Mouse (Mus musculus): ENCODE measurements around the gene Dlg1.
"Not testable (repeated sequence)": the region's sequence is repeated elsewhere in the genome, so short reads cannot be mapped to it uniquely, and the experiment has no call there.

Dlg1 gene

GRCm38 (mm10) chr16:31655531-31655930, 7.7 kb upstream of the Dlg1 start:
- DNase-seq (ENCODE audit: low spot score in 2 of 2), result no peak

GRCm38 (mm10) chr16:31657502-31657901, 5.7 kb upstream of the Dlg1 start:
- no peak for DNase-seq (ENCODE audit: low spot score in 2 of 2)

GRCm38 (mm10) chr16:31658539-31659334, 4.5 kb upstream of the Dlg1 start:
- DNase-seq (ENCODE audit: low spot score in 2 of 2), result no peak

GRCm38 (mm10) chr16:31659453-31659852, 3.8 kb upstream of the Dlg1 start:
- DNase-seq (ENCODE audit: low spot score in 2 of 2), result no peak

- no peak for DNase-seq (ENCODE audit: low spot score in 2 of 2)
These were observed 476 bp upstream of the Dlg1 start for GRCm38 (mm10) chr16:31662556-31663378.

GRCm38 (mm10) chr16:31664287-31664597, 999 bp downstream of the Dlg1 start:
- no peak for DNase-seq (ENCODE audit: low spot score in 2 of 2)

- DNase-seq (ENCODE audit: low spot score in 2 of 2), result no peak
These were observed 9.0 kb downstream of the Dlg1 start for GRCm38 (mm10) chr16:31672202-31672601.

GRCm38 (mm10) chr16:31677463-31677862, 14.2 kb downstream of the Dlg1 start:
- DNase-seq (ENCODE audit: low spot score in 2 of 2), result no peak

GRCm38 (mm10) chr16:31682291-31682690, 19.0 kb downstream of the Dlg1 start:
- no peak for DNase-seq (ENCODE audit: low spot score in 2 of 2)

- no peak for DNase-seq (ENCODE audit: low spot score in 2 of 2)
These were observed 20.6 kb downstream of the Dlg1 start for GRCm38 (mm10) chr16:31683670-31684430.

GRCm38 (mm10) chr16:31684771-31685170, 21.5 kb downstream of the Dlg1 start:
- no peak for DNase-seq (ENCODE audit: low spot score in 2 of 2)

- no peak for DNase-seq (ENCODE audit: low spot score in 2 of 2)
These were observed 24.5 kb downstream of the Dlg1 start for GRCm38 (mm10) chr16:31687766-31688165.

- no peak for DNase-seq (ENCODE audit: low spot score in 2 of 2)
These were observed 32.2 kb downstream of the Dlg1 start for GRCm38 (mm10) chr16:31695286-31696020.

GRCm38 (mm10) chr16:31696367-31696766, 33.1 kb downstream of the Dlg1 start:
- DNase-seq (ENCODE audit: low spot score in 2 of 2), result no peak

- no peak for DNase-seq (ENCODE audit: low spot score in 2 of 2)
These were observed 34.1 kb downstream of the Dlg1 start for GRCm38 (mm10) chr16:31697341-31697740.

GRCm38 (mm10) chr16:31705213-31705612, 42.0 kb downstream of the Dlg1 start:
- no peak for DNase-seq (ENCODE audit: low spot score in 2 of 2)

GRCm38 (mm10) chr16:31705904-31706303, 42.7 kb downstream of the Dlg1 start:
- no peak for DNase-seq (ENCODE audit: low spot score in 2 of 2)

- no peak for DNase-seq (ENCODE audit: low spot score in 2 of 2)
These were observed 44.1 kb downstream of the Dlg1 start for GRCm38 (mm10) chr16:31707326-31707725.

- no peak for DNase-seq (ENCODE audit: low spot score in 2 of 2)
These were observed 59.7 kb downstream of the Dlg1 start for GRCm38 (mm10) chr16:31722991-31723390.

GRCm38 (mm10) chr16:31724121-31724520, 60.9 kb downstream of the Dlg1 start:
- DNase-seq (ENCODE audit: low spot score in 2 of 2), result no peak

GRCm38 (mm10) chr16:31724818-31725217, 61.6 kb downstream of the Dlg1 start:
- no peak for DNase-seq (ENCODE audit: low spot score in 2 of 2)

GRCm38 (mm10) chr16:31730971-31731370, 67.7 kb downstream of the Dlg1 start:
- DNase-seq (ENCODE audit: low spot score in 2 of 2), result not testable (repeated sequence)

Measured in cerebellum, postnatal 4 days (tissue).